Mouse (Mus musculus): ENCODE data around the gene Srarp. TPM values are rescaled to one million over a fixed set of nuclear protein-coding genes. Genes with fewer than 3 reads are reported as not detected.

Gene Srarp
- polyA plus RNA-seq, 1 experiment from 2014 or later: not detected

DNA sequence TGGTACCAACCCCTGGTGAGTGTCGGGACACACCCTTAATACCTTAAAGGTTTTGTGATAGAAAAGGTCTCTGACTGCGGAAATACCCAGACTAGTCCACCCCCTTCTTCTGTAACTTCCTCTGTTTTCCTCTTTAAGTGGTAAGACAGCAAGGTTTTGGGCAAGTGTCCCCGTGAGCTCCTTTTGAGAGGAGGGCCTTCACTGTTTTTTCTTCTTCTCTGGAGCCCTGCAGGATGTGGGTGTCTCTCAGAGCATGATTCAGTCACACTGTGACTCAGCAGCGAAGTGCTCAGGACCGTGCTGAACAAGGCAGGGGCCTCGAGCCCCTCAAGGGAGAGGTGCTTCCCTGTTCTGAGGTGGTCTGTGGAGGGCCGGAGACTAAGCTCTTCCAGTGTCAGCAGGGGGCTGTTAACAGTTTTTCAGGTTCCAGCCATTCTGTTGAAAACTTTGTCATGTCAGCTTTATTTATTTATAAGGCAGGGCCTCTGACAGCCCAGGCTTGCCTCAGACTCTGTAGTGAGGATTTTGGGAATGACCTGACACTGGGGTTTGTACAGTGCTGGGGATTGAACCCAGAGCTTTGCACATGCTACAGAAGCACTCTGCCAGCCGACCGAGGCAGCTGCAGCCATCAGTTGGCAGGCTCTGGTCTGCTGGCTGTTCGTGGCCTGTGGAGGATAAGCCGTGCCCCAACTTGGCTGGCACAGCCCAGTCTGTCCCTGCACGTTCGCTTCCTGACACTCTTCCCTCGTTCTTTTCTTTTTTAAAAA lies 18.9 kb upstream of the Srarp start:
- Histone ChIP-seq H3K4me3 (ENCODE audit: low read depth, low read length) (no peak overlapping the region), H3K27me3 (replicated peaks; ENCODE audit: control insufficient read depth, insufficient read depth, low read length) (no peaks in the 10 kb centered on the region), H3K9ac (ENCODE audit: low read depth, low read length) (no peak overlapping the region), H3K4me1 (replicated peaks; ENCODE audit: control insufficient read depth, insufficient read depth, low read length) (peaks cover 14% of the 10 kb centered on the region), H3K9me3 (ENCODE audit: control insufficient read depth, low read length) (no peaks in the 10 kb centered on the region), H3K36me3 (ENCODE audit: control insufficient read depth, insufficient read depth, low read length) (0 out of 2 replicates have a peak, but pooled peaks cover 3% of the 10 kb centered on the region), H3K27ac (ENCODE audit: low read depth, low read length) (no peak overlapping the region), H3K4me2 (no peak overlapping the region)
- ATAC-seq (replicated peaks; ENCODE audit: low FRiP score): no peak
- DNase-seq (ENCODE audit: low spot score): no peak
- WGBS: 69% methylated on average over 14 of the region's 14 CpGs

DNA sequence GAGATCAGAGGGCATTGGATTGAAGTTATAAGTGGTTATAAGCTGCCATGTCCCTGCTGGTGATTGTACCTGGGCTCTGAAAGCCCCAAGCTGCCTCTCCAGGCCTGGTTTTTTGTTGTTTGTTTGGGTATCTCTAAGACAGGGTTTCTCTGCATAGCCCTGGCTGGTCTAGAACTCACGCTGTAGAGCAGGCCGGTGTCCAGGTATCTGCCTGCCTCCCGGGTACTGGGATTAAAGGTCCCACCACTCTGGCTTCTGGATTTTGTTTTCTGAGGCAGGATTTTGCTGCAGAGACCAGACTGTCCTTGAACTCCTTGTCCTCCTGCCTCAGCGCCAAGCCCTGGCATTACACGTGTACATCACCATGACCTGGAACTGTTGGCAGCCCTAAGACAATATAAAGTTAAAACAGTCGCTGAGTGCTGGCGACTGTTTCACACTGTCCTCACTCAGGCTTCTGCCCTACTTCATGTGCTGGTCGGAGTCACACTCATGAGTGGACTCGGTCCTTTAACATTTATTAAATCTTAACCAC lies 16.1 kb upstream of the Srarp start:
- Histone ChIP-seq H3K4me1 (replicated peaks; ENCODE audit: control insufficient read depth, insufficient read depth, low read length) (no peaks in the 10 kb centered on the region), H3K4me3 (ENCODE audit: low read depth, low read length) (no peak overlapping the region), H3K27me3 (replicated peaks; ENCODE audit: control insufficient read depth, insufficient read depth, low read length) (no peaks in the 10 kb centered on the region), H3K4me2 (no peak overlapping the region), H3K27ac (ENCODE audit: low read depth, low read length) (no peak overlapping the region), H3K9ac (ENCODE audit: low read depth, low read length) (no peak overlapping the region), H3K36me3 (ENCODE audit: control insufficient read depth, insufficient read depth, low read length) (peaks cover 7% of the 10 kb centered on the region), H3K9me3 (ENCODE audit: control insufficient read depth, low read length) (no peaks in the 10 kb centered on the region)
- DNase-seq (ENCODE audit: low spot score): no peak
- ATAC-seq (replicated peaks; ENCODE audit: low FRiP score): no peak
- WGBS: 86% methylated on average over 9 of the region's 9 CpGs

DNA sequence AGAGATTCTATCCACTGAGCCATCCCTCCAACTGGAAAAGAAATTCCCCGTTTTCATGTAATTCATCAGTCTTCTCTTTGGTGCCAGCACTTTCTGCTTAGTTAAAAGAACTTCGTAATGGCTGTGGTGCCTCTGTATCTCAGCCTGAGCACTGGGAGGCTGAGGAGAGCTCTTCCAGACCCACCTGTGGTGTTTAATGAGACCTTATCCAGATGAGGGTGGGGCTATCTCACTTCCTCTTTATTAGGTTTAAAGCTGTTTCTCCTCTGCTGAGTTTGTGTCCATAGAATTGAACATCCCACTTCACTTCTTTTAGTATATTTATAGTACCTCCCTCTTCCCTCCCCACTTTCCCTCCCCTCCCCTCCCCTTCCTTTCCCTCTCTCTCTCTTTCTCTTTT lies 15.3 kb upstream of the Srarp start:
- WGBS: 77% methylated on average over 2 of the region's 2 CpGs
- H3K27ac ChIP-seq (ENCODE audit: low read depth, low read length): no peak overlapping the region
- no peak overlapping the region for H3K4me3 ChIP-seq (ENCODE audit: low read depth, low read length)
- H3K9ac ChIP-seq (ENCODE audit: low read depth, low read length): no peak overlapping the region
- DNase-seq (ENCODE audit: low spot score) (no peak), ATAC-seq (replicated peaks; ENCODE audit: low FRiP score) (no peak)
- no peaks in the 10 kb centered on the region for H3K27me3 ChIP-seq (replicated peaks; ENCODE audit: control insufficient read depth, insufficient read depth, low read length)
- no peaks in the 10 kb centered on the region; the same call in 1 of the 2 replicates for H3K4me1 ChIP-seq (replicated peaks; ENCODE audit: control insufficient read depth, insufficient read depth, low read length)
- H3K36me3 ChIP-seq (ENCODE audit: control insufficient read depth, insufficient read depth, low read length): peaks cover 7% of the 10 kb centered on the region
- H3K4me2 ChIP-seq: no peak overlapping the region
- H3K9me3 ChIP-seq (ENCODE audit: control insufficient read depth, low read length): no peaks in the 10 kb centered on the region

DNA sequence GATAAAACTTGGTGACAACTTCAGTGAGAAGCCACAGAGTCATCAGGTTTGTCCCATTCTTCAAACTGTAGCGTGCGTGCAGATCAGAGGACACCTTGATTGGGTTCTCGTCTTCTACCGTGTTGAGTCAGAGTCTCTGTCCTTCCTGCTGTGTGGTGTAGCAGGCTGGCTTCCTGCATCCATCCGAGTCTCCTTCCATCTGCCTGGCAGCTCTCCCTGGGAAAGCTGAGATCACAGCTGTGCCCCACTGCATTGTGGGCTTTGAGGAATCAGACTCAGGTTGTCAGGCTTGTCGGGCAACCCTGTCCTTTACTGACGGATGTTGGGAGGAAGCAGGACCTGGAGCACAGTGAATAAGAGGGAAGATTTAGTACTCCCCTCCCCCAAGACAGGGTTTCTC lies 10.3 kb upstream of the Srarp start:
- no peak overlapping the region for H3K27ac ChIP-seq (ENCODE audit: low read depth, low read length)
- peaks cover 15% of the 10 kb centered on the region for H3K4me1 ChIP-seq (replicated peaks; ENCODE audit: control insufficient read depth, insufficient read depth, low read length)
- WGBS: 77% methylated on average over 7 of the region's 7 CpGs
- DNase-seq (ENCODE audit: low spot score): no peak
- no peaks in the 10 kb centered on the region for H3K9me3 ChIP-seq (ENCODE audit: control insufficient read depth, low read length)
- H3K4me2 ChIP-seq: no peak overlapping the region
- no peak overlapping the region for H3K9ac ChIP-seq (ENCODE audit: low read depth, low read length)
- H3K4me3 ChIP-seq (ENCODE audit: low read depth, low read length): no peak overlapping the region; the same call in 1 of the 2 replicates
- ATAC-seq (replicated peaks; ENCODE audit: low FRiP score): no peak
- peaks cover 7% of the 10 kb centered on the region for H3K36me3 ChIP-seq (ENCODE audit: control insufficient read depth, insufficient read depth, low read length)
- H3K27me3 ChIP-seq (replicated peaks; ENCODE audit: control insufficient read depth, insufficient read depth, low read length): no peaks in the 10 kb centered on the region

DNA sequence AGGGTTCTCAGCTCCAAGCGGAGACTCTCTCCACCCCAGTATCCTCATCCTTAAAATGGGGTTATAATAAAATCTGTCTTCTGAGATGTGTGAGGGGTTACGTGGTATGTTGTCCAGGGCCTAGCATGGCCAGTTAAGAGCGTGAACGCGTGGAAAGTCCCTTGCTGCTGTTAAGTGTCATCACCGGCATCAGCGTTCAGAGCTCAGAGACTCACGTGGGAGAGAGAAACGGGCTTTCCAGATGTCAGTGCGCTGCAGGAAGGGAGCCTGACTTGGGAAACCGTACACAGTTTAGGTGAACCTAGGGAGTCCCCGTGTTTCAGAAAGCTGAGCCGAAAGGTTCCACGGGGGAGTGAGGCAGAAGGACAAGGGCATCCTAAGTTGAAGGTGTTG lies 9.4 kb upstream of the Srarp start:
- H3K4me1 ChIP-seq (replicated peaks; ENCODE audit: control insufficient read depth, insufficient read depth, low read length): peaks cover 15% of the 10 kb centered on the region
- peak overlapping the region; percentile 54; the same call in 1 of the 2 replicates for H3K27ac ChIP-seq (ENCODE audit: low read depth, low read length)
- H3K36me3 ChIP-seq (ENCODE audit: control insufficient read depth, insufficient read depth, low read length): peaks cover 7% of the 10 kb centered on the region
- DNase-seq (ENCODE audit: low spot score) (no peak), ATAC-seq (replicated peaks; ENCODE audit: low FRiP score) (no peak)
- H3K9me3 ChIP-seq (ENCODE audit: control insufficient read depth, low read length): no peaks in the 10 kb centered on the region
- 20% methylated on average over 14 of the region's 14 CpGs for WGBS
- peak overlapping the region; percentile 93 for H3K4me3 ChIP-seq (ENCODE audit: low read depth, low read length)
- H3K4me2 ChIP-seq: peak overlapping the region; percentile 87
- H3K9ac ChIP-seq (ENCODE audit: low read depth, low read length): peak overlapping the region; percentile 88
- H3K27me3 ChIP-seq (replicated peaks; ENCODE audit: control insufficient read depth, insufficient read depth, low read length): no peaks in the 10 kb centered on the region

GRCm38 (mm10) chr4:141444451-141445327 lies 8.8 kb upstream of the Srarp start, which contains the start of gene Zbtb17:
Gene Zbtb17 (plus strand): TSS chr4:141444654.
- DNase-seq (ENCODE audit: low spot score) (peak; percentile 90), ATAC-seq (replicated peaks; ENCODE audit: low FRiP score) (peak; percentile 88)
- Histone ChIP-seq H3K9ac (ENCODE audit: low read depth, low read length) (peak within 1 kb of the TSS; percentile 88), H3K9me3 (ENCODE audit: control insufficient read depth, low read length) (no peaks in the 10 kb centered on the region), H3K27ac (ENCODE audit: low read depth, low read length) (peak within 1 kb of the TSS; percentile 54), H3K4me2 (peak within 1 kb of the TSS; percentile 87), H3K27me3 (replicated peaks; ENCODE audit: control insufficient read depth, insufficient read depth, low read length) (no peaks in the 10 kb centered on the region), H3K4me3 (ENCODE audit: low read depth, low read length) (peak within 1 kb of the TSS; percentile 93), H3K36me3 (ENCODE audit: control insufficient read depth, insufficient read depth, low read length) (peaks cover 7% of the 10 kb centered on the region), H3K4me1 (replicated peaks; ENCODE audit: control insufficient read depth, insufficient read depth, low read length) (peaks cover 15% of the 10 kb centered on the region)
- WGBS: under 1% methylated on average over 62 of the region's 102 CpGs

GRCm38 (mm10) chr4:141443641-141444429 lies 7.9 kb upstream of the Srarp start:
- Histone ChIP-seq H3K27ac (ENCODE audit: low read depth, low read length) (0 out of 2 replicates have a peak overlapping the region, but pooled peaks have one; percentile 36), H3K36me3 (ENCODE audit: control insufficient read depth, insufficient read depth, low read length) (peaks cover 4% of the 10 kb centered on the region), H3K9ac (ENCODE audit: low read depth, low read length) (peak overlapping the region; percentile 88), H3K4me2 (peak overlapping the region; percentile 87), H3K9me3 (ENCODE audit: control insufficient read depth, low read length) (no peaks in the 10 kb centered on the region), H3K4me3 (ENCODE audit: low read depth, low read length) (peak overlapping the region; percentile 93), H3K27me3 (replicated peaks; ENCODE audit: control insufficient read depth, insufficient read depth, low read length) (no peaks in the 10 kb centered on the region), H3K4me1 (replicated peaks; ENCODE audit: control insufficient read depth, insufficient read depth, low read length) (peaks cover 15% of the 10 kb centered on the region)
- ATAC-seq (replicated peaks; ENCODE audit: low FRiP score) (no peak), DNase-seq (ENCODE audit: low spot score) (no peak)
- WGBS: 41% methylated on average over 11 of the region's 11 CpGs

GRCm38 (mm10) chr4:141440877-141441276 lies 5.0 kb upstream of the Srarp start:
- no peak overlapping the region for H3K4me3 ChIP-seq (ENCODE audit: low read depth, low read length)
- ATAC-seq (replicated peaks; ENCODE audit: low FRiP score) (no peak), DNase-seq (ENCODE audit: low spot score) (no peak)
- no peaks in the 10 kb centered on the region for H3K9me3 ChIP-seq (ENCODE audit: control insufficient read depth, low read length)
- no peak overlapping the region for H3K9ac ChIP-seq (ENCODE audit: low read depth, low read length)
- H3K27me3 ChIP-seq (replicated peaks; ENCODE audit: control insufficient read depth, insufficient read depth, low read length): no peaks in the 10 kb centered on the region
- peaks cover 15% of the 10 kb centered on the region for H3K4me1 ChIP-seq (replicated peaks; ENCODE audit: control insufficient read depth, insufficient read depth, low read length)
- H3K4me2 ChIP-seq: no peak overlapping the region
- H3K27ac ChIP-seq (ENCODE audit: low read depth, low read length): no peak overlapping the region
- H3K36me3 ChIP-seq (ENCODE audit: control insufficient read depth, insufficient read depth, low read length): no peaks in the 10 kb centered on the region

Data from liver, embryonic 11.5 days (tissue).